Mouse (Mus musculus) liver, embryonic 14.5 days (tissue): ENCODE data around the gene Hgd.

Experiments used
- CTCF ChIP-seq: IDR thresholded peaks from 2 replicates; pipeline ENCODE4 v1.5.1; 2016; ENCODE audit warnings: antibody characterized with exemption, low read depth, control low read depth
- EP300 ChIP-seq: IDR thresholded peaks from 2 replicates; pipeline ENCODE4 v1.6.1; 2016; ENCODE audit warnings: antibody characterized with exemption, low read depth

DNA sequence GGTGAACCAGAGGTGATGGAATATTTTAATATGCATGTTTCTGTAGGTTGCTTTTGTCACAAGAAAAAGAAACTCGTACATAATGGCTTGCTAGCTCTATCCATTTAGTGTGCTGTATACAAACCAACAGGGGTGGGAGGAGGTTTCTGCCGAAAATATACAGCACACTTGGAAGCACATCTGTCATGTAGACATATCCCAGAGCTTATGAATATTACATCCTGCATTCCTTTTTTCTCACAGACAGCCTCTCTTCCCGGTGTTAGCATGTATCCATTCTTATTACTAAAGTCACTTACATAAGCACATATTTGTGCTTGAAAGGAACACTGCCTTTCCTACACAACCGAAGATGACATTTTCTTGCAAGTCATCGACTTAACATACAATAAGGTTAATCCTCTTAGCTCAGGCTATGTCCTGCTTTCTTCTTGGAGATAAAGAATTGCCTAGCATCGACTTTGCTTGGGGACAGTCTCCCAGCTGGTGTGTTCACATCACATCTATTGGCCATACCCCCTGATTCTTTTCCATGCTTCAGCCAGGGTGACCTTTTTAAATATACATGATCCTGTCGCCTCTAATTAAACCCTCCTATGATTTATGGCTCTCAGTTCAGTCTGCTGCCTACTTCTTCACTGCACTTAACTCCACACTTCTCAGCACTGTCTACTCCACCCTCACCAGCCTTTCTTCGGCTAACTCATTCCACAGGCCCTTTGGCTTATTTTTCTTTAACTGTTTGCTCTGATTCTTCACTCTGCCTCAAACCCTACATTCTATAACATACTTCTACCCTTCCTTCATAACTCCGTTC lies 83.9 kb downstream of the Hgd start:
- TF ChIP-seq CTCF, result no peak
- TF ChIP-seq EP300, result no peak
